Mouse (Mus musculus): ENCODE measurements around the gene Gm17361. TPM values are rescaled to one million over a fixed set of nuclear protein-coding genes. Genes with fewer than 3 reads are reported as not detected.

The Gm17361 gene
- not detected in 2 replicates for polyA plus RNA-seq (2012; rRNA removed)

DNA sequence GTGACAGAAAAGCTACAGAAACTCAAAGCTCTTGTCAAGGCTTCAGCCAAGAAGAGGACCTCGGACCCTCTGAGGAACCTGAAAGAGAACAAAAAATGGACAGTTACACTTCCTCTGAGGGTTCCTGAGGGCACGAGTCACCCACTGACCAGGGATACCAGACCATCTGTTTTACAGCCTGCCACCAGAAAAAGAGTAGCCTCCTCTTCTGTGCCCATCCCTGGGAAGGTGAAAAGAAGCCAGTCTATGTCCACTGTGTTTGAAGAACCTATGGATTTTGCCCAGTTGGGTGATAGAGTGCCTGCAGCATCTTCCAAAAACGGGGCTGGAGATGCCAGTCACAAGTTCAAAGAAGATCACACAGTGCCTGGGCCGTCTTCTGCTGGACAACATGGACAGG lies at the start of gene Gm17361:
Gene Gm17361, plus strand, starts transcription at position 301 of the 400 bp plus-strand sequence.

